Mouse (Mus musculus) thymus, adult 18-20 months (tissue): ENCODE measurements around the gene Gm21891.
"Not testable (repeated sequence)": the region's sequence is repeated elsewhere in the genome, so short reads cannot be mapped to it uniquely, and the experiment has no call there.

Experiments used
- DNase-seq, 2 experiments: peaks; one replicate each; pipeline ENCODE4 v3.0.0; 2022; ENCODE audit warnings: mixed read lengths in 2 of 2

Gm21891 gene

GRCm38 (mm10) chrY:13133392-13133791 lies at the start of gene Gm21891:
Gene Gm21891, minus strand, starts transcription at chrY:13133492.
- DNase-seq: not testable (repeated sequence)

GRCm38 (mm10) chrY:13161668-13162067 lies 28.4 kb upstream of the Gm21891 start, which contains the start of gene Gm21425:
Gene Gm21425, plus strand, starts transcription at chrY:13161968.
- DNase-seq: not testable (repeated sequence)
